Mouse (Mus musculus) kidney, adult 11 months (tissue): ENCODE measurements around the gene Ppm1j.
"Not testable (repeated sequence)": the region's sequence is repeated elsewhere in the genome, so short reads cannot be mapped to it uniquely, and the experiment has no call there.

Experiments
- DNase-seq: peaks from one replicate; pipeline ENCODE4 v3.0.0; 2022

Gene Ppm1j

DNA sequence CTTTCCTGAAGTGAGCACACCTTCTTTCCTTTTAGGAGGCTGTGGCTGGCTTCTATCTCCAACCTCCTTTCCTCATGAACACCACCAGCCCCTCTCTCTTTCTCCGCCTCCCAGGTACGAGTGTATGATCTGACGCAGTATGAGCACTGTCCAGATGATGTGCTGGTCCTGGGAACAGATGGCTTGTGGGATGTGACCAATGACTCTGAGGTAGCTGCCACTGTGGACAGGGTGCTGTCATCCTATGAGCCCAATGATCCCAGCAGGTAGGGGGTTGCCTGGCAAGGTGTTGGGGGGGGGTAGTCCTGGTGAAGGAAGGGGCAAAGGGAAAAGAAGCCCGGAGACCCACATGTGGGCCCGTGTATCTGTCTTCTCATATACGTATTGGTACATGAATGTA is 4.4 kb downstream of the Ppm1j start:
- no peak for DNase-seq

DNA sequence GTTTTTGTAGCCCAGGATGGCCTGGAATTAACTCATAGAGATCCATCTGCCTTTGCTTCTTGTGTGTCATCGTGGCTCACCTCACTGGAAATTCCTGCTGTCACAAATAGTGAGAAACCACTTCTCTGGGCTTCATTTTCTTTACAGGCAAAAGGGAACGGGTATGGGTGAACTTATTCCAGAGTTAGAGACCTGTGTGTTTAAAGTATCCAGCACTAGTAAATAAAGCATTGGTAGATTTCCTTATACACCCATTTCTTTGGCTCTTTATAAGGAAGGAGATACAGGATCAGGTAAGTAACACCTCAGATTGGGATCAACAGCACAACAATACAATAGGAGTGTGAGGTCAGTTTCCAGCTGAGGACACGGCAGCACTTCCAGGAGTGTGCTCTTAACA is 7.2 kb downstream of the Ppm1j start, which contains the start of gene Rhoc:
TSS of gene Rhoc (plus strand) at position 301 of the 400 bp plus-strand sequence.
- no peak for DNase-seq

DNA sequence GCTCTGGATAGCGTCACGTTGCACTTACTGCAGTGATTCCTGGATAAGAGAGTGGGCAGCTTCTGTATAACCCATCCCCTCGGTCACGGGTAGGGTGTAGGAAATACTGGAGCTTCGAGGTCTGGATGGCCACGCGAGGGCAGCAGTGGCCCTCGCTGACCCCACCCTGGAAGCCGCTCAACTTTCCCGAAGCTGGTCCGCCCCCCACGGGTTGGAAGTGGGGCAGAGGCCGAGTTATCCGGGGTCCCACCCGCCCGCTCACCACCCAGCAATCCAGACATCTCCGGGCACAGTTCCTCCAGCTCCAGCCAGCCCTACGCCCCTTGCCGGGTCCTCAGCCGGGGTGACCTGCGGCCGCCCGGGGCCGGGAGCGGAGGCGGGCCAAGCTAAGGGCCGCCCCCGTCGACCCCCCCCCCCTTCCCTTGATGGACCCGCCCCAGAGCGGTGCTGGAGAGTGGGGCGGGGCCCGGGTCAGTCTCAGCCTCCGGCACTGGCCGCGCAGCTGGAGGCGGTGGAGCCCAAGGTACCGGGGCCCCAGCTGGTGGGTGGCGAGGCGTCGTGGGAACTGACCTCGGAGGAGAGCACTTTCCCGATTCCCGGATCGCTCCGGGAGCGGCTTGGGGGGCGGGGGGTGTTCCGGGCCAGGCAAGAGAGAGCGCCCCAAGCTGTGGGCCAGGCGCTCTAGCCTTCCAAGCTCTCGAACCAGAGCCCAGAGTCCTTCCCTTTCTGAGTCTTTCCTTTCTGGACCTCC is 7.9 kb downstream of the Ppm1j start:
- DNase-seq: peak; percentile 81

DNA sequence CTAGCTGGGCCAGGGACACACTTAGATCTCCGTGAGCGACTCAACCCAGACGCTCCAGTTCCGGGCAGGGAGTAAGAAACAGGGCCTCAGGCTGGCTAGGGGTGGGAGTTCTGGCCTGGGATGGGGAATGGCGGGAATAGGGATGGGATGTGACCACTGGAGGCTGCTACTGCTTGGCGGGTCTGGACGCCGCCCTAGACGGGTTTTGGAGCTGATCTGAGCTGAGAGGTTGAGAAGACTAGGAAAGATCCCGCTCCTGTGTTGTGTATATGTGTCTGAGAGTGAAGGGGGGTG is 8.4 kb downstream of the Ppm1j start:
- DNase-seq: no peak

DNA sequence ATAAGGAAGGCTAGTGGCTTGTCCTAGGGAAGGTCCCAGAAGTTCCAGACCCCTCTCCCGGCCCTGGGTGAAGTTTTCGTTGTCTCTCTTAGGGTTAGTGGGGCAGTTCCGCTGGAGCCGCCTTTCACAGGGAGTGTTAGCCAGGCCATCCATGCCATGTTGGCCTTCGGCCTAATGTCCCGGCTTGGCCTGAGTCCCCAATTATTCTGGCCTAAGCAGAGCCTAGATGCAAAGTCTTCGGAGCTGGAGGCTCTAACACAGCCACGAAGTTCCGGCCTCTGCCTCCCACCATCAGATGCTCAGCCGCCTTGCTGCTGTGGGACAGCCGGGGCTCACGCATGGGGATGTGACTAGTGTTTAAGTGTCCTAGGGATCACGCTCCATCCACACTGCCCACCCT is 9.0 kb downstream of the Ppm1j start:
- peak; percentile 72 for DNase-seq

DNA sequence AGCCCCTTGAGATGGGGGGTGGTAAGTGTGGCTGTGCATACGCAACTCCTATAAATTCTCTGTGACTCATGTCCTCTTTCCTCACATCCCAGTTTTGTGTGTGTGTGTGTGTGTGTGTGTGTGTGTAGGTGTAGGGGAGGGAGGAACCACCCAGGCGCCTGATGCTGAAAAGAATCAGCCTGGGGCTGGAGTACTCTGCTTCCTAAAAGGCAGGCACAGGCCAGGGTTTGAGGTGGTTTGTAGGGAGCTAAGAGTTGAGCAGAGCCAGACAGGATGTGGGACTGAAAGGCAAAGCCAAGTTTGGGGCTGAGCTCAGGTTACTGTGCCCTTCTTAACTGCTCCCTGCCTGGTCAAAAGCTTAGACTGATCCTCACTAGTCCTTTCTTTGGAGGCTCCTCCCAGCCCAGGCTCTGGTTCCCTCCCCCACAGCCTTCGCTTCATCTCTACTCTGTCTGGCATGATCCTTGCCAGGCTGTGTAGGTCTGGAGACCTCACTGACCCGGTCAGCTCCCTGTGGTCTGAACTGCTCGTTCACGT is 9.6 kb downstream of the Ppm1j start:
- DNase-seq: peak; percentile 65

DNA sequence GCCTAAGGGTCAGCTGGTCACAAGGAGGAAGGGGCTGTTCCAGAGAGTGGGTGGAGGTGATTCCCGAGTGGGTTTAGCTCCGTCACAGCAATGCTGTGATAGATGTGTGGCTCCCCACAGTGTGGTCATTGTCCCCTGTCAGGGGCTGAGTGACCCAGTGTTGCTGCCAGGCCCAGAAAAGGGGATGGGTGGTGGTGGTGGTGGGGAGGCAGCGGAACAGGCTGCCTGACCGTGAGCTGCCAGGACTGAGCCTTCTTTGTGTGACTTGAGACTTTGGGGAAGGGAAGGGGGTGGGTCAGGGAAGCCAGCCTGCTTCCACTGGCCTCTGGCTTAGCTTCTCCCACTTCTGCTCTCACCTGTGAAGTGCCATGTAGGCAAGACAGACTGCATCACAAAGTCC is 10.2 kb downstream of the Ppm1j start:
- no peak for DNase-seq

DNA sequence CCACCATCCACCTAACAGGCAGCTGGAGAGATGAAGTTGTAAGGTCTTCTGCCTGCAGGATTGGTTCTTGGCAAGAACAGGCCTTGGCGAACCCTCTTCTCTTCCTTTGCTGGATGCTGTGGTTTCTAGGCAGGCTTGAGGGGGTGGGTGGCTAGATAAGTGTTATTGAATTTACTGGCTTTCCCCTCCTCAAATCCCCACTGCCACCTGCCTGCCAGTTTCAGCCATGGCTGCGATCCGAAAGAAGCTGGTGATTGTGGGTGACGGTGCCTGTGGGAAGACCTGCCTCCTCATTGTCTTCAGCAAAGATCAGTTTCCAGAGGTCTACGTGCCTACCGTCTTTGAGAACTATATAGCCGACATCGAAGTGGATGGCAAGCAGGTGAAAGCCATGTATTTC is 10.8 kb downstream of the Ppm1j start:
- DNase-seq: no peak

DNA sequence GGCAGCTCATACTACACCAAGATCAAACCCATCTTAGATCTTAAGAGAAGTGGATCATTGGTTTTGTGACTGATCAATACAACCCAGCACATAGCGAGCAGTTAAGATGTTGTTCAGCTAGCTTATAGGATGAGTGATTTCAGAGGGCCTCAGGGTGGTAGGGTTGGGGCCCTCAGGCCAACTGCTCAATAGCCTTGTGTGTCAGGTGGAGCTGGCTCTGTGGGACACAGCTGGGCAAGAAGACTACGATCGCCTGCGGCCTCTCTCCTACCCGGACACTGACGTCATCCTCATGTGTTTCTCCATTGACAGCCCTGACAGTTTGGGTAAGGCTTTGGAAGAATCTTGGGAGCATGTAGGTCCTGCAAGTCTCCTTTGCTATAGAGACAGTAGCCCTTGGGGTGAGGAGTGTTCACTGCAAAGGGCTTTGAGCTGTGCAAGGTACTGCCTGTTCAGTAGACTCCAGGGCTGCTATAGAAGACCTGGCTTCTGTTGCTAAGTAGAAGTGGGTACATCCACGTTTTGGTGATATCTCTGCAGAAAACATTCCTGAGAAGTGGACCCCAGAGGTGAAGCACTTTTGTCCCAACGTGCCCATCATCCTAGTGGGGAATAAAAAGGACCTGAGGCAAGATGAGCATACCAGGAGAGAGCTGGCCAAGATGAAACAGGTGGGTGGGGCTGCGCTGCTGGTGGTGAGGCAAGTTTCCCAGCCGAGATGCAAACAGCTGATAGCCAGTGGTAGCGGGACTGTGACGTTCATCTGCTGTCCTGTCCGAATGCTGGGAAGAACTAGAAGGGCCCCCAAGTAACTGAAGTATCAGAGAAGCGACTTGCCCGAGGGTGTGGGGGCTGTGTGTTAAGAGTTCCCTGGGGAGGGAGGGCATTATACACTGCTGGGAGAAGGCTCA is 11.8 kb downstream of the Ppm1j start:
- DNase-seq: no peak

DNA sequence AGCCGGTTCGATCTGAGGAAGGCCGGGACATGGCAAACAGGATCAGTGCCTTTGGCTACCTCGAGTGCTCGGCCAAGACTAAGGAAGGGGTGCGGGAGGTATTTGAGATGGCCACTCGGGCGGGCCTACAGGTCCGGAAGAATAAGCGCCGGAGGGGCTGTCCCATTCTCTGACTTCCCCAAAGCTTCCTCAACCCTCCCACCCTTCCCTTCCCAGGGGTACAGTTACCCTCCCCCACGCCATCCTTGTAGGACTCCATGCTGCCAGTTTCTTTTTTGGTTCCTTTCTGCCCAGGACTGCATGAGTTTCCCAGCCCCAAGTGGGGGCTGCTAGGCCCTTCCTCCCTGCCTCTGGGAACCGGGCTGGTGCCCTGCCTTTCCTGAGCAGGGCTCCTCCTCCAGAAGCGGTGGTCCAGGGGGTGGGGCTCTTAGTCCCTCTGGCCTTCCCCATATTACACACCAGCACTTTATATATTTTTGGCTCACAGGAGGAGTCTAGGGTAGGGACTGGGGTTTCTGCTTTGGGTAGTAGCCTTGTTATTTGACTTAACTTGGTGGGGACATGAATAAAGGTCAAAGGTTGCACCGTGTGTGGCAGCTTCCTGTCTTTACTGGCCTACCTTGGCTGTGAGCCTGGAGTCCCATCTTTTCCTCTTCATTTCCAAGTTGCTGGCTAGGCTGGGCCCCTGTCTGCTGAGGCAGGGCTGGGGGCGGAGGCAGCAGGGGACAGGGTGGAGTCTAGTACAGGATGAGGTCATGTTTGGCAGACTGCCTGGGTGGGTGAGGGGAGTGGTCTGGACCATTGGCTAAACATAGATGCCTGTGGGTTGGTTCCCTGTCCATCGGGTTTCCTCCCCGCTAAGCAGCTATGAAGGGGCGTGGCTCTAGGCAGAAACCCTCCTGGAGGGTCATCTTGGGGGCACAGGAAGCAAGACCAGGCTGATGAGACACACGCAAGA is 13.3 kb downstream of the Ppm1j start:
- DNase-seq: peak; percentile 96

DNA sequence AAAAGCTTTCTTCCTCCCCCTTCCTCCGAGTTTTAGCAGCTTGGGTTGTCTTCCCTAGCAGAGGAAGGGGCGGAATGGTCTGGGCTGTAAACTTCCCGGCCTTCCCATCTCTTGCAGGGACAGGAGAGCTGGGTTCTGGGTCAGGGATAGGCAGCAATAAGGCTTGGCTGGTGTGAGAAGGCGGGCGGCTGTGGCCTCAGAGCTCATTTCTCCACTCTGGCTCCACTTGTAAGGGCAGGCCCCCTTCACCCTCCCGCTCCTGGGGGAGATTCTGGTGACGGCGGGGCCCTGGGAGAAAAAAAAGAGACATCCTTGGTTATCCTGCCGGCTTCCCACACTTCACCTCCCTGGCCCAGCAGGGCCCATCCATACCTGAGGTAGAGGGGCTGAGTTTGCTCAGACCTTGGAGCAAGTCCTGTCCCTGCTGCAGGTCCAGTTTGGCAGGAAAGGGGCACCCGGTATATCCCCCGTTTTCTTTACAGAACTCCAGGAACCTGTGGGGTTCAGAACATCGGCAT is 14.2 kb downstream of the Ppm1j start:
- no peak for DNase-seq

DNA sequence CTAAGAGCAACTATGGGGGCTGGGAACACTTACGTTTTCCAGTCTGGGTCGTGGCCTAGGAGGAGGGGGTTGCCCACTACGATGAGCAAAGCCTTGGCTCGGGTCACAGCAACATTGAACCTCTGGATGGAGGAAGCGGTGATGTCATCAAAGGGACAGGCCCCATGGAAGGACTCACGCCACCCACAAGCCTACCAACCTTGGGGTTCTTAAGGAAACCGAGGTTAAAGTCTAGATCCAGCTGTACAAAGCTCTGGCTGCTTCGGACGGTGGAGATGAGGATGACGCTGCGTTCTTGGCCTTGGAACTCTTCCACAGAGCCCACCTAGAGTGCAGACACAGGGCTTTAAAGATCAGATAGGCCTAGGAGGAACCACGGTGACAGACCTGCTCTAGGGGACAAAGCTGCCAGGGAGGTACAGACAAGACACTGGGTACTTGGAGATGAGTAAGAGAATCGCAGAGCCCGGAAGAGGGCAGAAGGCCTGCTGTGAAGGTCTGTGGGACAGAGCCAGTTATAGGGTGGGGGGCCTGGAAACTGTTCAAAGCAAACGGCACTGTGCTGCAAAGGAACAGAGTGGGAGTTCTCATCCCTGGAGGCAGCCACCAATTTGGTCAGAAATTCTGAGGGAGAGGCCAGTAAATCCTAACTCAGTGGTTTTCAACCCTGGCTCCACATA is 14.9 kb downstream of the Ppm1j start:
- DNase-seq: peak; percentile 26

DNA sequence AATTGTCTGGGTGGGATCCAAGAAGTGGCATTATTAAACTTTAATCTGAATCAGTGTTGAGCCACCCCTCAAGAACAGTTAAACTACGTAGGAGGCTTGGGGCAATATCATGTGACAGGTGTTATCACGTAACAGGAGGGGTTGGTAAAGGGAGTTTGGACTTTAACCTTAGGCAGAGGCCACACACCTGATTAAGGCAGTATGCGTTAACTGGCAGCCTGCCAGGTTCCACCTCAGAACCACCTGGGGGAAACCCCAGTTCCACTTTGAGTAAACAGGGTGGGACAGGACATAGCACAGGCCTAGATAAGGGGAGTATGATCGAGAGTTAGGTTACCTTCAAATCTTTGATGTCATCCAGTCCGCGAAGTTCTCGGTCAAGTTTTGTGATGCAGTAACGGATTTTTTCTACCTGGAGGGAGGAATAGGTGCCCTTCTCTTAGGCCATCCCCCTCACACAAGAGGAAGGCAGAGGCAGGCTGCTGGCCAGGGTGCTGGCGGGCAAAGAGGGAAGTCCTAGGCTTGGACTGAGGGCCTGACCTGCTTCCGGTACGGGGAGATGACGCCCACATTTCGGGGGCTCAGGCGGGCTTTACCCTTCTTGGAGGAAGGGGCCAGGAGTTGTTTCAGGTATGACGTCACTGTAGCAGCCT is 15.7 kb downstream of the Ppm1j start:
- DNase-seq: peak; percentile 77

DNA sequence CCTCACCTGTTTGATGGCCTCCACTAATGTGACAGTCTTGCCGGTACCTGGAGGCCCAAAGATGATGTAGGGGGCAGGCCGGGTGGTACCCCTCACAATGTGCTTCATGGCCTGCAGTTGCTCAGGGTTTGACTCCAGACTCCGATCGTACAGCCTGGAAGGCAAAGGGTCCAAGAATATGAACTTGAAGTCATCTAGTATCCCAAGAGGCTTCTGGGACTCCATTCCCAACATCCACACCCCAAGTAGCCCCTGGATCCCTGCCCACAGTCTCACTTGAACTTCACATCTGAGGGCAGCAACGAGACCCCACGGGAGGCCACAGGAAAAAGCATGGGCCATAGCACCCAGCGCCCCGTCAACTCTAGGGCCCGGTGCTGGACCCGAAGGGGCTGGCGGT is 19.8 kb downstream of the Ppm1j start:
- no peak for DNase-seq

DNA sequence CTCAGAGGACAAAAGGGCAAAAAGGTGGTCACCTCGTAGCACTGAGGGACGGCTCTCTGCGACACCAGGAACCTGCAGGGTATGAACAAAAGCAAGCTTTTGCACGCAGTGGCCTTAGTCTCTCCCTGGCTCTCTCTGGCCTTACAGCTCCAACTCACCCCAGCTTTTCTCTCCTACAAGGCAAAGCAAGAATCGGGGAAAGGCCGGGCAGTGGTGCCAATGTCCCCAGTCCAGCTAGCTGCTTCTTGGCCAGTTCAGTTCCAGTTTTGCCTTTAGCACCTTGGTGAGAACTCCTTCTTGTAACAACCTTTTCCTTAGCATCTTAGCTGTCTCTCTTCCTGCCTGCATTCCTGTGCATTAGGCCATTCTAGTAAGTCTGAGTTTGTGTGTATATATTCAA is 20.6 kb downstream of the Ppm1j start:
- no peak for DNase-seq

DNA sequence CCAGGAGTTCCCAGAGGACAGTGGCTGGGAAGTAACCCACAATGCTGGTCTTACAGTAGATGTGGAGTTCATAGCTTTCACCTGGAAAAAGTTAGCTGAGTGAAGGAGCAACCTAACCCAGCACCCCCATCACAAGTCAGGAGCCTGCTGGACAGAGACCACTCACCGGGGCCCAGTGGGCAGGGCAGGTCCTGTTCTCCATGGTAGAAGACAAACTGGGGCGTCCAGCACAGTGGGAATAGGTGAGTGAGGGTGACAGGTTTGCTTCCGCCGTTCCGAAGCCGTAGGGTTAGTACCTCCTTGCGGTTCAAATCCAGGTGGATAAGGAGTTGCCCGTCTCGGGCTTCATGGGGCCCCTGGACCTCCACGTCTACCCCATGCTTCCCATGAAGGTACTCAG is 23.5 kb downstream of the Ppm1j start:
- no peak for DNase-seq

DNA sequence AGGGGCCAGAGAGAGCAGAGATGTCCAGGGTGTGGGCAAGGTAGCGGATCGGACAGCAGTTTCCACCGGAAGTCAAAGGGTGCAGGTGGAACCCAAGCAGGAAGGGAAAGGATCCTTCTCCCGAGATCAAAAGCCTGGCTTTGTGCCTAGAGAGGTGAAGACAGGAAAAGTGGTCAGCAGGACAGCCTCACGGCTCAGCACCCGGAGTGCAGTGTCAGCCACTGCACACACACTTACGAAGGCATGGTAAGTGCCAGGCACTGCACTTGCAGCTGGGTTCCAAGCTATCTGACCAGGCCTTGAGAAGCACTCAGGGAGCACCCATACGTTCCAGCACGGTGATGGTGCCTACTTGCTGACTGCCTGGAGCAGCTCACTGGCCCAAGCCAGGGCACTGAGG is 24.7 kb downstream of the Ppm1j start:
- DNase-seq: no peak

DNA sequence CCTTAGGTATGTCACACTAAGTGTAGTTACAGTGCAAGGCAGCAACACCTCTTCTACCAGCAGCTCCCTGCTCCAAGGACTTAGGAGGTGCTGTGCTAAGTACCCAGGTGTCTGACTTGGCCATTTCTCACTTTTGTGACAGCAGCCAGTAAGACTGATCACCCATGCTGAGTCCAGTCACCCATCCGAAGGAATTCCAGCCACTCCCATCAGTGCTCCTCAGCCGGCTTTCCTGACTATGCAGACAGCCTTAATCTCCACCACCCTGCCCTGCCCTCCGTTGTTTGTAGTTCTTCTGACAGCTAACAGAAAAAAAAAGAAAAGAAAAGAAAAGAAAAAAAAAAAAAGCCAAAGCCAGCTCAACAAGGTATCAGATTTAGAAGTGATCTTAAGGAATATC is 30.9 kb downstream of the Ppm1j start:
- no peak for DNase-seq

DNA sequence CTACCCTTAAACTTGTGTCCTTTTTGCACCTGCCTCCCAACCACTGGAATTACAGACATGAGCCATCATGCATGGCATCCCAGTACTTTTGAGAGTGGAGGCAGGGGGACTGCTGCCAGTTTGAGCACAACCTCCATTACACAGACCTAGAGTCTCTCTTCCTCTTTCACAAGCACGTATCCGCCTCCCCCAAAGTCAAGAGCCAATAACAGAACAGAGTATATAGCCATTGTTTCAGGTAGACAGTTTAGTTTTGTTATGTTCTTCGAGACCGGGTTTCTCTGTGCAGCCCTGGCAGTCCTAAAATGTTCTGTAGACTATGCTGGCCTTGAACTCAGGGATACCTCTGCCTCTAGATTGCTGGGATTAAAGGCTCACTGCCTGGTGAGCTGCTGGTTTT is 31.4 kb downstream of the Ppm1j start:
- DNase-seq: no peak

DNA sequence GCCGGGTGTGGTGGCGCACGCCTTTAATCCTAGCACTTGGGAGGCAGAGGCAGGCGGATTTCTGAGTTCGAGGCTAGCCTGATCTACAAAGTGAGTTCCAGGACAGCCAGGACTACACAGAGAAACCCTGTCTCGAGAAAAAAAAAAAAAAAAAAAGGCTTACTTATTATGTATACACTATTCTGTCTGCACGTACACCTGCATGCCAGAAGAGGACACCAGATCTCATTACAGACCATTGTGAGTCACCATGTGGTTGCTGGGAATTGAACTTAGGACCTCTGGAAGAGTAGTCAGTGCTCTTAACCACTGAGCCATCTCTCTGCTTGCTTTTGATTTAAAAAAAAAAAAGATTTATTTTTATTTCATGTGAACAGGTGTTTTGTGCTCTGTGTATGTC is 32.4 kb downstream of the Ppm1j start:
- not testable (repeated sequence) for DNase-seq

DNA sequence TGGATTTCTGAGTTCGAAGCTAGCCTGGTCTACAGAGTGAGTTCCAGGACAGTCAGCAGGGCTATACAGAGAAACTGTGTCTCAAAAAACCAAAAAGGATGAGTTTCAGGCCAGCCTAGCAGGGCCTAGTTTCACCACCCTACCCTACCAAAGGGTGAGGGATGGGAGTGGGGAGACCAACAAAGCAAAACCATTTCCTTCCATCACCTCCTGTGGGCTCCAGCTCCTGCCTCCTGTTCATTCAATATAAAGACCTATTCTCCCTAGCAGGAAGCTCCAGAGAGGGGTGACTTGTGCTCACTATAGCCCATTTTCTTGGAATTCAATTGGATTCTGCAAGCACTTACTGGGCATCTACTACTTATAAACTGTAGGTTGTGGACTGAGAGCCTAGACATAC is 33.9 kb downstream of the Ppm1j start:
- DNase-seq: no peak

DNA sequence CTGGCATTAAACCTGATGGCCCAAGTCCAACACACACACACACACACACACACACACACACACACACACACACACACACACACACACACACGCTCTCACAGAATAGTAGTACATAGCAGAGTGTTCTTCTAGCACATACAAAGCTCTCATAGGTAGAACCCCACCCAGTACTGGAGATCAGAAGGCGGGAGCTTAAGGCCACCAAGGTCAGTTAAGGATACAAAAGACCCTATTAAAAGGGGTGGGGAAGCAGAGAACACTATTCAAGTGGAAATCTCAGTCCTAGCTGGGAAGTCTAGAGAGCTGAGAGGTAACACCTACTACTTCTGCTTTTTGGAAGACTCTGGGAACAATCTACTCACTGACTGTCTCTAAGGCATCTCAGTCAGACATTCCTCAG is 34.5 kb downstream of the Ppm1j start:
- no peak for DNase-seq
